Mouse (Mus musculus) left cerebral cortex, adult 18-20 months (tissue): ENCODE results near the gene Mamdc4. TPM values are rescaled to one million over a fixed set of nuclear protein-coding genes. Genes with fewer than 3 reads are reported as not detected.

Experiments
- DNase-seq, 2 experiments: peaks; one replicate each; pipeline ENCODE4 v3.0.0; 2021 to 2022; ENCODE audit warnings: low spot score in 2 of 2, mixed read lengths in 1 of 2
- long read RNA-seq, 2 experiments: library from polyadenylated mRNA; stranded (forward); transcript quantifications; one replicate each; pipeline ENCODE4 v2.0.0; 2021
- total RNA-seq, 2 experiments: library from RNA; stranded (reverse); gene quantifications; 2 replicates each; pipeline ENCODE4 v1.2.3; 2021

The Mamdc4 gene
- total RNA-seq, result 1 to 10 TPM; 1.1 to 1.3 TPM
- long read RNA-seq, experiment 1, partial matches to known transcripts, result 0 of 1 reads
- long read RNA-seq, experiment 1, other reads (novel, unspliced or antisense), result 1 of 1 reads
- long read RNA-seq, experiment 2, result 0 reads

- peak; percentile 91 to 95 for DNase-seq
These were observed at the start of gene Mamdc4, which contains the start of gene Phpt1 for GRCm38 (mm10) chr2:25574579-25575431. Mamdc4 (minus strand) TSS chr2:25574845. Phpt1 (minus strand) TSS chr2:25575224.

- DNase-seq, result peak; percentile 87 to 90
These were observed 46.9 kb upstream of the Mamdc4 start, which contains the start of gene Tmem141 for GRCm38 (mm10) chr2:25621229-25622200. Tmem141 (minus strand) TSS chr2:25622005.

DNA sequence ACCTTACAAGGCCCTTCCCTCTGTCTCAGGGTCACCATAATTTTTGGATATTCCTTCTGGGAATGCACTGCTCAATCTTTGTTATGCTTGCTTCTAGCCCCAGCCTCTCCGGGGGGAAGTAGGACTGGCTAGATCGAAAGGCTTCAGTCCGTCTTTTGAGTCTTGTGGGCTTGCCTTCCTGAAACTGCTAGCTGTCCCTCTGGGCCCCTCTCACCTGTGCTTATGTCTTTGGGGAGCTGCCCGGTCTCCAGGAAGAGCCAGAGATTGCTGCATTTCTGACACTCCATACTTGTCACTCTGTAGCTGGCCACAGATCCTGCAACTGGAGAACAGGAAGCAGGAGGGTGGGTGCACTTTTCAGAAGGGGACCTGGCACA, 46.2 kb upstream of the Mamdc4 start:
- no peak for DNase-seq

DNA sequence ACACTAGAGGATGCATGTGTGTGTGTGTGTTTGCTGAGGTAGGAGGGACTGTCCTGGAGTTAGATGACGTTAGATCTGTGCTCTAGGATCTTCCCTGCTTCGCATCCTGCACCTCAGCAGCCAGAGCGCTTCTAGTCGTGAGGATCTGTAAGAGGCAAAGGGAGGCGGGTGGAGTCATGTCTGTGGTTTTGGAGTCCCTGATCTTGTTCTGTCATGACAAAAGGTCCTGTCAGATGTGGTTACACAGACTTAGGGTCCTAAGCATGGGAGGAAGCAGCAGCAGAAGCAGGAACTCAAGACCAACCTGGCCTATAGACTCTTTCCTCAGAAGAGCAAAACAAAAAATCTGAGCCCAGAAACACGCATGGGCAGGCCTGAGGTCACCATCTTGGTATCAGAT, 45.7 kb upstream of the Mamdc4 start:
- DNase-seq, result no peak

- no peak for DNase-seq
These were observed 42.9 kb upstream of the Mamdc4 start, which contains the start of gene Ccdc183 for GRCm38 (mm10) chr2:25617578-25617977. Ccdc183 (minus strand) TSS chr2:25617678.

- no peak for DNase-seq
These were observed 41.8 kb upstream of the Mamdc4 start for GRCm38 (mm10) chr2:25616398-25616797.

DNA sequence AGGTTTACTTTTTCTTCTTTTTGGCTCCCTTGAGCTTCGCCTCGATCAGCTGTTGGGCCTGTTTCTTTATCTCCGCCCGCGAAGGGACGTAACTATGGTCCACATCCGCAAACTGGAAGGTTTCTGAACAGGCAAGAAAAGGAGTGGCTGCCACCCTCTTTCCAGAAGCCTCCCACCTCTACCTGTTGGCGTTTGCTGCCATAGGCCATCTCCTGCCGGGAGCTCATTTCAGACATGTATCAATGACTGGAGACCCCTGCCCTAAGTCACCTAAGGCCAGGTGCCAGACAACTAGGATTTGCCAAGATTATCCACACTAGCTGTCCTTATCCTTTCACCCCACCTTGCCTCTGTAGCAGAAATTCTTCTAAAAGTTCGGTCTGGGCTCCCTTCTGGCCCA, 34.0 kb upstream of the Mamdc4 start:
- DNase-seq, result no peak

- DNase-seq, result peak; percentile 89 to 92
These were observed 33.3 kb upstream of the Mamdc4 start, which contains the start of gene Rabl6 for GRCm38 (mm10) chr2:25607761-25608622. Rabl6 (minus strand) TSS chr2:25608521.

DNA sequence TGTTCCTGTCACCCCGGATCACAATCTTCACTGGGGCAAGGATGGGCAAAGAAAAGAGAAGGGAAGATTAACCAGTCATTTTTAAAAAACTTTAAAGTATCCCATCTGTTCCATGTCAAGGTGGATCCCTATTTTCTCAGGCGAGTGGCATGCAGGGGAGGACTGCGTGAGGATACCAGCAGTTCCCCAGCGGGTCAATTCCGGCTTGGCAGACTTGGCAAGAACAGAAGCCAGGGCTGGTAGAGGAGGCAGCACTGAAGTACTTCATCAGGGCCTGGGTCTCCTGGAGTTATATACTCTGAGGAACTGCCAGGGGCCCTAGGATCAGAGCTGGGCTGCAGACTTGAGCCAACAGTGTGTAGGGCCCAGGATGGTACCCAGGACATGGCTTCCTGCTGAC, 27.9 kb upstream of the Mamdc4 start:
- DNase-seq, result no peak

GRCm38 (mm10) chr2:25600037-25600436, 25.4 kb upstream of the Mamdc4 start:
- DNase-seq, result no peak

DNA sequence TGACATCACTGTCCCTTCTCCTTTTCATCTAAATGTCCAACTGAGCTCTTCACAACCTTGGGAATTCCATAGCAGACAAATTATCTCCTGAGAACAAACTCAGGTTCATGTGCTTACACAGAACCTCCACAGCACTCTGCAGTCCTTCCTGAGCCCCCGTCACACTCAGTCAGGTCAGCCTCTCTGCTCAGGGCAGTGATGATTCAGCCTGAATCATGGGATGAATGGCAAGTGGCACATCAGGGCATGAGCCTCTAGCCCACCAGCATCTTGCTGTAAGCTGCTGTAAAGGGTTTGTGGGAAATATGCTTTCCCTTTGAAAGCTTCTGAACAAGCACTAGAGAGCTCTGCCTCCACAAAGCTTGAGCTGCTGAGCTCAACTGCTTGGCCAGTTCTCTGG, 24.1 kb upstream of the Mamdc4 start:
- no peak for DNase-seq

- DNase-seq, result no peak
These were observed 22.3 kb upstream of the Mamdc4 start for GRCm38 (mm10) chr2:25596765-25597510.

- peak; percentile 52 to 64 for DNase-seq
These were observed 17.2 kb upstream of the Mamdc4 start for GRCm38 (mm10) chr2:25591863-25592262.

DNA sequence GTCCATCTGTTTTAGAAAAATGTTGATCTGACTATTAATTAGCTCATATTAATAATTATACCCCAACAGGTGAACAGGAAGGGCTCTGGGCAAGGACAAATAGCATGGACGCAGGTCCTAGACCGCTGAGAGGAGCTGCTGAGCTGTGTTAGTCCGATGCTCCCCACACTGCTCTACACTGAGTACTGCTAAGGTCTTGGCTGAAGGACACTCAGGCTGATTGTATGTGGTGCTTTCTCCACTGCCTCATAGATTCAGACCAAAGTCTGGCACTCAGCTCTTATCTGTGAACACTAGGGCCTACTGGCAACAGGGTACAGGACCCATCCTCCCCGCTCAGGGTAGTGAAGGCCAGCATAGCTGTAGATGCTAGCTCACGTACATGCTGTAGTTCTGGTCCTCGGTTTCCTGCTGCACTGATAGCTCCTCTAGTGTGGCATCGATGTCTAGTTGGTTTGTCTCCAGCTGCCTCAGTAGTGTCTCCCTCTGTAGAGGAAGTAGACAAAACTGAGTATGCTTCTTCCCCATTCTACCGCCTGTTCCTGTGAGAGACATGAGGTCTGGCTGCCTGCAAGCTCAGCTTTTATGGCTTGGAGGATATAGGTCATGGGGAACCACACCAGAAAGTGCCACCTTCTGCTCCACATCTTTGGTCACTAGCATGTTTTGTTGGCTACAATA, 13.7 kb upstream of the Mamdc4 start:
- DNase-seq, result no peak

DNA sequence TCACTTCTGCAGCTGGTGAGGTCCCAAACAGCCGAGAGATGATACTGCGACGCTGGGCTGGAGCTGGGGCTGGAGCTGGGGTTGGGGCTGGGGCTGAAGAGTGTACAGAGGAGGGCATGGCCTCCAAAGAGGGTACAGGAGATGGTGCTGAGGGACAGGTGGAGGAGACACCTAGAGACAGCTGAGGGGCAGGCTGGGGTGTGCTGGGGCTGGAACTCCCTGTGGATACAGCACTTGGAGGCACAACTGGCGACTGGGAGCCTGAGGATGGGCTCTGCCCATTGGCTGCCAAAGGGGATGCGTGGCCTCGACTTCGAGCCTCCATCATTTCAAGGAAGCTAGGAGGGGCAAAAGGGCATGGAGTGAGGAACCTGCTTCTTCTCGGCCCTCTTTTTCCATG, 12.6 kb upstream of the Mamdc4 start:
- no peak for DNase-seq

- no peak for DNase-seq
These were observed 11.0 kb upstream of the Mamdc4 start for GRCm38 (mm10) chr2:25585601-25586000.

DNA sequence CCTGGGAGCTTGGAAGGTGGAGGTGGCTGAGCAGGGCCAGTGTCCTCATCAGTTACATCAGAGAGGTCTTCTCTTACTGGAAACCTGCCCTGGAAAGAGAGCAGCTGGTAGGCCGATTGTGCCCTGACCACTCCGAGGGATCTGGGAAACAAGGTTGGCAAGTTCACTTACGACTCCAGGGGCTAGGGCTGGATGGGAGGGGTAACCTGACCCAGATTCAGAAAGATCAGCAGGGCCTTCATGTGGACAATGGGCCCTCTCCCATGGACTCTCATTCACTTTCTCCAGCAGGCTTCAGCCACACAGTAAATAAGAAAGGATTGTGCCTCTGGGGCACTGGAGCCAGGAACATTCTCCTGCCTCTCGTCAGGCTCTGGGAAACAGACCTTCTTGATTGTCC, 10.2 kb upstream of the Mamdc4 start:
- no peak for DNase-seq

DNA sequence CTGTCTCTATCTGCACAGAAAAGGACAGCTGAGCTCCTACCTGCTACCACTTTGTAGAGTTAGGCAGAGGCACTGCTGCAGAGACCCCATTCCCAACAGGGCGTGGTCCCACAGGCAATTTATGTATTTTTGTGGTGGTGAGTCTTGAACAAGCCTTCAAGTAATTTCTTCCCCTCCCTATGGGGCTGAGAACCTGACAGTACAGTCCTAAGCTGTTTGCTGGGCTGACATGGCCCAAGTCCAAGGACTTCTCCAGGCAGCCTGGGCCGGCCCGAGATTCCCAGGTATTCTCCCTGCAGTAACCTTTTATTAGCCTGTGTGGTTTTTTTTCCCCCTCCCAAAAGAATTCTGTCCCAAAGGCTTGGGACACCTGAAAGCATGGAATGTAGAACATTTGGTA, 9.5 kb upstream of the Mamdc4 start:
- DNase-seq, result no peak

DNA sequence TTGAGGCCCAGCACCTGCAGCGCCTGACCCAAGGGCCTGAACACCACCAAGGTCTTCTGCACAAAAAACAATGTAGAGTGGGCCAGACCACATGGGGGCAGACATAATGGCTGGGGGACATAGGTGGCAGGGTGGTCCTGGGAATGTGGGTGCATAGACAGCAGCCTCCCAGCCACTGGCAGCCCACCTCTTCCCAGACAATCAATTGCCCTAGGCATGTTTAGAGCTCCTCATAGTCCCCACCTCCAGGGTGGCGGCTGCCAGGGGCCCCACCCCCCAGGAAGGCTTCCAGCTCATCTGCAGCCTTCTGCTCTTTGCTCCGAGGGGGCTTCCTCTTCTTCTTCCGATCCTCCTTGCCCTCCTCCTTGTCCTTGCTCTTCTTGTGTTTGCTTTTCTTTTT, 8.9 kb upstream of the Mamdc4 start:
- DNase-seq, result no peak
